Mouse (Mus musculus) liver, embryonic 14.5 days (tissue): ENCODE measurements around the gene Tmem254a. TPM values are rescaled to one million over a fixed set of nuclear protein-coding genes. Genes with fewer than 3 reads are reported as not detected.

Source experiments
- polyA plus RNA-seq, 2 experiments: library from polyadenylated mRNA; depleted of rRNA in 1 of 2; stranded (reverse) in 1 of 2; unstranded in 1 of 2; fragments of >200 nt; fragmentation: Nextera tagmentation in 1 of 2; extraction: Ambion mirVana in 1 of 2; gene quantifications; 2 replicates each; pipeline versions ENCODE4 v1.2.1 to v1.2.3; 2012 to 2014

Tmem254a gene
- polyA plus RNA-seq, 2 experiments = 0.80 to 1.6 TPM

Other genes with a start within 250 kb of the Tmem254a start
- 42.5 and 44.2 TPM in 2 replicates for gene Ppif, start 233.5 kb downstream of the Tmem254a start, polyA plus RNA-seq (2012; rRNA removed)
- gene Ppif, start 233.5 kb downstream of the Tmem254a start, polyA plus RNA-seq (2014; fragmentation: Nextera tagmentation; extraction: Ambion mirVana) = 28.8 and 35.7 TPM in 2 replicates
- gene Zcchc24, start 158.6 kb downstream of the Tmem254a start, polyA plus RNA-seq (2012; rRNA removed) = 5.1 and 5.7 TPM in 2 replicates
- 5.7 and 6.6 TPM in 2 replicates for gene Zcchc24, start 158.6 kb downstream of the Tmem254a start, polyA plus RNA-seq (2014; fragmentation: Nextera tagmentation; extraction: Ambion mirVana)
- gene Anxa11, start 85.5 kb downstream of the Tmem254a start, polyA plus RNA-seq (2012; rRNA removed) = 4.4 and 4.9 TPM in 2 replicates
- 7.2 and 8.7 TPM in 2 replicates for gene Anxa11, start 85.5 kb downstream of the Tmem254a start, polyA plus RNA-seq (2014; fragmentation: Nextera tagmentation; extraction: Ambion mirVana)
- 0.21 TPM in 1 of 2 replicates, not detected in the other for gene Plac9a, start 24.6 kb downstream of the Tmem254a start, polyA plus RNA-seq (2012; rRNA removed)
- gene Plac9a, start 24.6 kb downstream of the Tmem254a start, polyA plus RNA-seq (2014; fragmentation: Nextera tagmentation; extraction: Ambion mirVana) = 1.2 TPM in 1 of 2 replicates, not detected in the other
- gene Cphx1, start 10.6 kb upstream of the Tmem254a start, polyA plus RNA-seq (2012; rRNA removed) = 0.18 and 0.26 TPM in 2 replicates
- not detected in 2 replicates for gene Cphx1, start 10.6 kb upstream of the Tmem254a start, polyA plus RNA-seq (2014; fragmentation: Nextera tagmentation; extraction: Ambion mirVana)
- 0.11 TPM in 2 replicates for gene Duxbl1, start 50.9 kb upstream of the Tmem254a start, polyA plus RNA-seq (2012; rRNA removed)
- 0.05 and 0.23 TPM in 2 replicates for gene Duxbl1, start 50.9 kb upstream of the Tmem254a start, polyA plus RNA-seq (2014; fragmentation: Nextera tagmentation; extraction: Ambion mirVana)
- gene Gm9780, start 115.0 kb upstream of the Tmem254a start, polyA plus RNA-seq (2012; rRNA removed) = 2.6 and 3.3 TPM in 2 replicates
- 1.2 and 1.9 TPM in 2 replicates for gene Gm9780, start 115.0 kb upstream of the Tmem254a start, polyA plus RNA-seq (2014; fragmentation: Nextera tagmentation; extraction: Ambion mirVana)
- 5.0 and 6.0 TPM in 2 replicates for gene Tmem254c, start 139.7 kb upstream of the Tmem254a start, polyA plus RNA-seq (2012; rRNA removed)
- 12.3 and 13.8 TPM in 2 replicates for gene Tmem254c, start 139.7 kb upstream of the Tmem254a start, polyA plus RNA-seq (2014; fragmentation: Nextera tagmentation; extraction: Ambion mirVana)
- gene Cphx2, start 153.8 kb upstream of the Tmem254a start, polyA plus RNA-seq (2012; rRNA removed) = not detected in 2 replicates
- not detected in 2 replicates for gene Cphx2, start 153.8 kb upstream of the Tmem254a start, polyA plus RNA-seq (2014; fragmentation: Nextera tagmentation; extraction: Ambion mirVana)
- gene Cphx3, start 154.6 kb upstream of the Tmem254a start, polyA plus RNA-seq (2012; rRNA removed) = not detected in 2 replicates
- gene Cphx3, start 154.6 kb upstream of the Tmem254a start, polyA plus RNA-seq (2014; fragmentation: Nextera tagmentation; extraction: Ambion mirVana) = not detected in 2 replicates
- gene Duxbl2, start 190.7 kb upstream of the Tmem254a start, polyA plus RNA-seq (2012; rRNA removed) = 0.06 TPM in 1 of 2 replicates, not detected in the other
- gene Duxbl2, start 190.7 kb upstream of the Tmem254a start, polyA plus RNA-seq (2014; fragmentation: Nextera tagmentation; extraction: Ambion mirVana) = not detected in 2 replicates